In genomic region chr13:97238181-97238981, GRCm38 (mm10) we compare ENCODE assay signal across 10 mouse cellular contexts. TPM values are rescaled to one million over a fixed set of nuclear protein-coding genes. Genes with fewer than 3 reads are reported as not detected.
DNase-seq lines count a peak whose midpoint lies in the region; ATAC-seq and TF ChIP-seq lines count a peak whose summit lies in the region.
"Had no signal": no experiment of that assay in that cellular context is flagged by ENCODE, and none has a peak within 500 bp of the region (broad histone marks: within the 10 kb centered on the region; RNA-seq: fewer than 3 reads in every experiment).

No protein-coding gene starts in this region.

- TF ChIP-seq CTCF in heart, postnatal 0 days (IDR thresholded peaks at IDR 0.05; ENCODE audit: low read depth), result no peak

- no peak for ATAC-seq in heart, postnatal 0 days (ENCODE audit: insufficient read depth, low read depth)
- no peak for ATAC-seq in embryonic facial prominence, embryonic 12.5 days (ENCODE audit: insufficient number of reproducible peaks, insufficient read depth, low FRiP score, low TSS enrichment)
- ATAC-seq in limb, embryonic 11.5 days (ENCODE audit: insufficient number of reproducible peaks, low FRiP score, low TSS enrichment, low read depth), result no peak
- ATAC-seq in megakaryocyte-erythroid progenitor cell, adult 5-6 weeks (replicated peaks; ENCODE audit: low FRiP score, low TSS enrichment, poor library complexity, severe bottlenecking), result no peak

- H3K27me3 ChIP-seq in heart, postnatal 0 days (ENCODE audit: control insufficient read depth, insufficient read depth, low read length), result peaks cover 7% of the 10 kb centered on the region; the same call in 1 of the 2 replicates
- peaks cover 6% of the 10 kb centered on the region; the same call in 1 of the 2 replicates for H3K27me3 ChIP-seq in embryonic facial prominence, embryonic 12.5 days
- no peaks in the 10 kb centered on the region for H3K27me3 ChIP-seq in limb, embryonic 11.5 days (ENCODE audit: control insufficient read depth, insufficient read depth, low read length)

- no peak for TF ChIP-seq EP300 in heart, postnatal 0 days (IDR thresholded peaks at IDR 0.05; ENCODE audit: low read depth)

- H3K9me3 ChIP-seq in heart, postnatal 0 days (replicated peaks; ENCODE audit: control insufficient read depth, low read length), result no peaks in the 10 kb centered on the region
- H3K9me3 ChIP-seq in embryonic facial prominence, embryonic 12.5 days, result no peaks in the 10 kb centered on the region
- no peaks in the 10 kb centered on the region for H3K9me3 ChIP-seq in limb, embryonic 11.5 days (ENCODE audit: control insufficient read depth, low read length)

- DNase-seq in heart, postnatal 0 days (ENCODE audit: low spot score), result no peak
- DNase-seq in heart, postnatal 36 days, result no peak
- DNase-seq in CD4-positive, CD25-positive, alpha-beta regulatory T cell, adult 2 months (ENCODE audit: low read depth, low spot score), result peak; percentile 37
- DNase-seq in limb, embryonic 11.5 days (ENCODE audit: low spot score), result no peak
- DNase-seq in left cerebral cortex, postnatal 36 days (ENCODE audit: low spot score in 2 of 2), result no peak
- no peak for DNase-seq in left cerebral cortex, adult 11 months (ENCODE audit: low spot score)
- DNase-seq: kidney, adult 11 months; thymus, postnatal 25 days had no signal

- H3K4me2 ChIP-seq in heart, postnatal 0 days (ENCODE audit: low read depth, low read length), result no peak overlapping the region
- no peak overlapping the region for H3K4me2 ChIP-seq in embryonic facial prominence, embryonic 12.5 days (replicated peaks)
- no peak overlapping the region for H3K4me2 ChIP-seq in limb, embryonic 11.5 days (ENCODE audit: low read depth, severe bottlenecking)

- H3K27ac ChIP-seq in heart, postnatal 0 days (ENCODE audit: low read depth), result peak overlapping the region; percentile 70
- H3K27ac ChIP-seq in embryonic facial prominence, embryonic 12.5 days, result peak overlapping the region; percentile 75; the same call in 1 of the 2 replicates
- no peak overlapping the region for H3K27ac ChIP-seq in limb, embryonic 11.5 days (replicated peaks; ENCODE audit: low read depth, low read length)

- no peak overlapping the region for H3K4me3 ChIP-seq in heart, postnatal 0 days (ENCODE audit: low read depth, low read length)
- no peak overlapping the region for H3K4me3 ChIP-seq in embryonic facial prominence, embryonic 12.5 days
- H3K4me3 ChIP-seq in limb, embryonic 11.5 days (ENCODE audit: low read depth, low read length), result no peak overlapping the region

- H3K4me1 ChIP-seq in heart, postnatal 0 days (ENCODE audit: control insufficient read depth, insufficient read depth), result peaks cover 12% of the 10 kb centered on the region
- H3K4me1 ChIP-seq in embryonic facial prominence, embryonic 12.5 days, result peaks cover 28% of the 10 kb centered on the region
- peaks cover 21% of the 10 kb centered on the region for H3K4me1 ChIP-seq in limb, embryonic 11.5 days (ENCODE audit: control insufficient read depth, insufficient read depth, low read length)

- intact Hi-C loops in heart, postnatal 36 days (cut with DNase I), result loop anchor here (2.0 to 10.0 kb wide), 4 partner anchors 368 to 1006 kb away; no protein-coding TSS in a partner anchor
- intact Hi-C loops in left cerebral cortex, postnatal 36 days (cut with DNase I), result loop anchor here (10.0 kb wide), 2 partner anchors 776 to 1006 kb away; no protein-coding TSS in a partner anchor

- H3K36me3 ChIP-seq in heart, postnatal 0 days (replicated peaks; ENCODE audit: control insufficient read depth, insufficient read depth, low read length), result no peaks in the 10 kb centered on the region
- no peaks in the 10 kb centered on the region for H3K36me3 ChIP-seq in embryonic facial prominence, embryonic 12.5 days
- H3K36me3 ChIP-seq in limb, embryonic 11.5 days (ENCODE audit: control insufficient read depth, insufficient read depth, low read length), result no peaks in the 10 kb centered on the region

- WGBS in heart, postnatal 0 days, result 53% methylated on average over 16 of the region's 16 CpGs
- 56% methylated on average over 16 of the region's 16 CpGs for WGBS in embryonic facial prominence, embryonic 12.5 days
- 42% methylated on average over 16 of the region's 16 CpGs for WGBS in limb, embryonic 11.5 days

- no peak overlapping the region for H3K9ac ChIP-seq in heart, postnatal 0 days (replicated peaks; ENCODE audit: low read depth, low read length)
- no peak overlapping the region for H3K9ac ChIP-seq in embryonic facial prominence, embryonic 12.5 days
- H3K9ac ChIP-seq in limb, embryonic 11.5 days (ENCODE audit: low read length), result peak overlapping the region; percentile 24; the same call in 1 of the 2 replicates

RNA-seq across cellular contexts. Expression of gene Enc1, which starts 2.5 kb away (rescaled TPM):
- 10.2 and 10.9 TPM in 2 replicates for total RNA-seq in heart, postnatal 0 days (2014; rRNA removed; ENCODE audit: low replicate concordance)
- polyA plus RNA-seq in heart, postnatal 0 days (2015; fragmentation: Nextera tagmentation; extraction: Ambion mirVana), result 1.5 and 1.7 TPM in 2 replicates
- 1 to 10 TPM; 4.7 to 8.1 TPM for total RNA-seq in heart, postnatal 36 days (2021)
- polyA plus RNA-seq in embryonic facial prominence, embryonic 12.5 days (2016; fragmentation: Nextera tagmentation; extraction: Ambion mirVana), result 7.8 and 8.0 TPM in 2 replicates
- polyA plus RNA-seq in limb, embryonic 11.5 days (2014; fragmentation: Nextera tagmentation; extraction: Ambion mirVana), result 6.7 and 7.3 TPM in 2 replicates
- 100 to 1,000 TPM; 570 to 627 TPM for total RNA-seq in left cerebral cortex, postnatal 36 days (2021)
- 2.1 and 3.9 TPM in 2 replicates for total RNA-seq in megakaryocyte-erythroid progenitor cell, adult 5-6 weeks (2014; fragmentation: Nextera tagmentation)
- 3.9 and 4.6 TPM in 2 replicates for total RNA-seq in megakaryocyte-erythroid progenitor cell, adult 5-6 weeks (2017)

RNA-seq across cellular contexts. Expression of gene Hexb, which starts 40.2 kb away (rescaled TPM):
- total RNA-seq in heart, postnatal 0 days (2014; rRNA removed; ENCODE audit: low replicate concordance), result 21.9 and 32.0 TPM in 2 replicates
- polyA plus RNA-seq in heart, postnatal 0 days (2015; fragmentation: Nextera tagmentation; extraction: Ambion mirVana), result 21.4 and 26.5 TPM in 2 replicates
- 10 to 100 TPM; 24.8 to 28.0 TPM for total RNA-seq in heart, postnatal 36 days (2021)
- polyA plus RNA-seq in embryonic facial prominence, embryonic 12.5 days (2016; fragmentation: Nextera tagmentation; extraction: Ambion mirVana), result 28.8 and 29.8 TPM in 2 replicates
- polyA plus RNA-seq in limb, embryonic 11.5 days (2014; fragmentation: Nextera tagmentation; extraction: Ambion mirVana), result 20.8 and 22.2 TPM in 2 replicates
- 100 to 1,000 TPM; 111 to 119 TPM for total RNA-seq in left cerebral cortex, postnatal 36 days (2021)
- total RNA-seq in megakaryocyte-erythroid progenitor cell, adult 5-6 weeks (2014; fragmentation: Nextera tagmentation), result 4.1 and 10.7 TPM in 2 replicates
- 6.2 and 9.4 TPM in 2 replicates for total RNA-seq in megakaryocyte-erythroid progenitor cell, adult 5-6 weeks (2017)

Comparison
In these comparisons a context has a peak if more than half of its experiments do, and no peak if none do; other contexts are left out.
1. RNA of gene Enc1, which starts 2.5 kb away (total RNA-seq): 570 to 627 TPM in left cerebral cortex, postnatal 36 days; 10.2 to 10.9 TPM in heart, postnatal 0 days, 4.7 to 8.1 TPM in heart, postnatal 36 days and 2.1 to 4.6 TPM in megakaryocyte-erythroid progenitor cell, adult 5-6 weeks; every median in the first group is over 10 times any median in the second.